Mouse (Mus musculus): ENCODE measurements around the gene Cxcl13.
"Not testable (repeated sequence)": the region's sequence is repeated elsewhere in the genome, so short reads cannot be mapped to it uniquely, and the experiment has no call there.

Cxcl13 gene

GRCm38 (mm10) chr5:95956651-95957050 lies at the start of gene Cxcl13:
Gene Cxcl13 (plus strand): TSS chr5:95956951.
- no peak for DNase-seq (ENCODE audit: low spot score in 2 of 2)

GRCm38 (mm10) chr5:95911006-95911405 lies 45.7 kb upstream of the Cxcl13 start:
- DNase-seq (ENCODE audit: low spot score in 2 of 2), result no peak

DNA sequence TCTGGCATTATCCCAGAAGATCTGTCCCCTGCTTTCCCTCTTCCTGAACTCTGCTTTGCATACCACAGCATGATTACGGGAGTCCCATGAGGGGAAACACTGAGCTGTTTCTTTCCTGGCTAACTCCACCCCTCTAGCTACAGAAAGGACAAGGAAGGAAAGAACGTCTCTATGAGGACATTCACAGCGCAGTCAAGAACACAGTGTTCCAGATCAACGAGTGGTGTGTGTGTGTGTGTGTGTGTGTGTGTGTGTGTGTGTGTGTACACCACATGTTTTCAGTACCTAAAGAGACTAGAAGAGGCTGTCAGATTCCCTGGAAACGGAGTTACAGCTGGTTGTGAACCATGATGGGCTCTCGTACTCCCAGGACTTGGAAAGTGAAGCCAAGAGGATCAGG lies 38.3 kb upstream of the Cxcl13 start:
- DNase-seq (ENCODE audit: low spot score in 2 of 2), result no peak

DNA sequence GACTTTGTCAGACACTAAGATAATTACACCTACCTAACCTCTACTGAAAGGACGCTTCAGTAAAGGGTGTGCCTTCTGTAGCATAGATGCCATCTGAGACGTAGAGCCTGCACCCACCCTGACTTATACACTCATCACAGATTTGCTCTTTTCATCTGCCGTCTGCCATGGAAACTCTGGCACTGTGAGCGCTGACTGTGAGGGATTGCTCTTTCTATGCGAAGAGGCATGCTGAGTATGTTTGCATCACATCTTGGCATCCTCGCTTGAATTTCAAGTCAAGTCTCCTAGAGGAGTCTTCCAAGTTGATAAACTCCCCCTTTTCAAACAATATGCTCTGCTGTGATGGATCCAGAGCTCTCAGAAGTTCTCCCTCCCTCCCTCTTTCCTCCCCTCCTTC lies 32.7 kb upstream of the Cxcl13 start:
- DNase-seq (ENCODE audit: low spot score in 2 of 2), result no peak

DNA sequence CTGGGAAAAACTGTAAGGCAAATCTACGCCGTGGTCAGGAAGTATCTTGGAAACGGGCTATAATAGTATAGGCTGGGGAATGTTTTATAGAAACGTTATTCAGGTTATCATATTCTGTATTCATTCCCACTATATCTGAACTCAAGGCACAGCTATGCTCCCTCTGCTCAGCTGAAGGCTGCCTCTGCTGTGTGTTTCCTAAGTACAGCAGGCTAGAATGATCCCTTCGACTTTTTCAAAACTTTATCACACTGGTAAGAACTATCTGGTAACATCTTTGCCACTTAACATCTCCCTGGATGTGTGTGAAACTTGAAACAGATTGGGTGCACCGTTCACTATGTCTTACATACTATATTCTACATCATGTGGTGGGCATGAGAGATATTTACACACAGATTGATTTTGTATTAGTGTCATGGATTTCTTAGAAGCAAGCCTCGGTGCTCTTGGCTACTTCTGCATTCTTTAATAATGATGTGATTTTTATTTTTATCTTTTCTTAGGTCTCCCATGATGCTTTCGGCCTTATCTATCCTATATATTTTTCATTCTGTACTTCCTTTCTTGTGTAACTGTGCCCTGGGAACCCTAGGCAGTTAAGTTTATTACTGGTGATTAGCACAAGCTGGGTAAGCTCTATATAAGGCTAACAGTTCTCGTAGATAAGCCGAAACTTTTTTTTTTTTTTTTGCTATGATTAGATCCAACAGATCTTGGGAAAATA lies 31.4 kb upstream of the Cxcl13 start:
- no peak for DNase-seq (ENCODE audit: low spot score in 2 of 2)

DNA sequence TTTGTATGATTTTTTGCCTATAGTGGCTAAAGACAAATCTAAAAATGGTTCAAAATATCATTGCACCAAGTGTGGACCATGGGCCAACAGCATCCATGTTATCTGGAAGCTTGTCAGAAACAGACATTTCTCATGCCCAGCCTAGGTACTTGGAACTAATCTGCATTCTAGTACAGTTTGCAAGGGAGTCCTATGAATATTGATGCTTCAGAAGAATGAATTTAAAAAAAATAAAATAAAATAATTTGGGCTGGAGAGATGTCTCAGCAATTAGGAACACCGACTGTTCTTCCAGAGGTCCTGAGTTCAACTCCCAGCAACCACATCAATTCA lies 30.9 kb upstream of the Cxcl13 start:
- no peak for DNase-seq (ENCODE audit: low spot score in 2 of 2)

- no peak for DNase-seq (ENCODE audit: low spot score in 2 of 2)
These were observed 21.7 kb upstream of the Cxcl13 start for GRCm38 (mm10) chr5:95935035-95935434.

DNA sequence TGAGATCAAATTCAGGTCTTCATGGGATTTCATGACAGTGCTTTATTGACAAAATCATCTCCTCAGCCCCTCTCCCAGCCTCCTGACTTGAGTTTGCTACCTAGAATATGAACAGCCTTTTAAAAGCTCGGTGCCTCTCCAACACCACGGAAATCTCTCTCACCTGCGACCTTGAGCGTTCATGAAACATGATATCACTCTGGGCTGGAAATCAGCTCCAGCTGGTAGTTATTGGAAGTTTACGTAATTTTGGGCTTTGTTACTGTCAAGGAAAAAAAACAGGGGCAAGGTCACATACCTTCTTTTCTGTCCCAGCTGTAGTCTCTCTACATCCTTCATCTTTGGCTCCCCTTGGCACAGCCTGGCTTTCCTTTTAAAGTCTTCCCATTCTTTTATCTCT lies 20.7 kb upstream of the Cxcl13 start:
- DNase-seq (ENCODE audit: low spot score in 2 of 2), result no peak

GRCm38 (mm10) chr5:95937129-95937528 lies 19.6 kb upstream of the Cxcl13 start:
- no peak for DNase-seq (ENCODE audit: low spot score in 2 of 2)

- no peak for DNase-seq (ENCODE audit: low spot score in 2 of 2)
These were observed 18.6 kb upstream of the Cxcl13 start for GRCm38 (mm10) chr5:95938044-95938625.

DNA sequence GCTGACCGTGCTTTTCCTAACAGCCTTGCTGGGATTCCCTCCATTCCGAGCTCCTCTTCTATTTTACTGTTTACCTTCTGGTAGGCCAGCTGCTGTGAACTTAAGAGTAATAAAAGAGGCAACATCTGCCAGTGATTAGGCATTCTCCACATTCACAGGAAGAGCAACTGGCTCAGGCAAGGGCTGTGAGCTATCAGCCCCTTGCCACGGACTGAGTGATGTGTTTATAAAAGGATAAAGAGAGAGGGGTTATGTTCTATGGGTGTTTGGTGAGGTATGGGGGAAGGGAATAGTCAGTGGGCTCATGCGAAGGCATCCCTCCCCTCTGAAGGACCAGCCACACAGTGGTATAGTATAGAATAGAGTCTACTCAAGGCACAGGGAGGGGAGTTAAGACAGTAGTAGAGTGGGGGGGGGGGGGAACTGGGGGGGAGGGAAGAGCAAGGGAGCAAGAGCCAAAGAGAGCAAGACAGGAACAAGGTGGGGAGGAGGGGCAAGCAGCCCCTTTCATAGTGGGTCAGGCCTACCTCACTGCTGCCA lies 16.0 kb upstream of the Cxcl13 start:
- DNase-seq (ENCODE audit: low spot score in 2 of 2), result no peak

DNA sequence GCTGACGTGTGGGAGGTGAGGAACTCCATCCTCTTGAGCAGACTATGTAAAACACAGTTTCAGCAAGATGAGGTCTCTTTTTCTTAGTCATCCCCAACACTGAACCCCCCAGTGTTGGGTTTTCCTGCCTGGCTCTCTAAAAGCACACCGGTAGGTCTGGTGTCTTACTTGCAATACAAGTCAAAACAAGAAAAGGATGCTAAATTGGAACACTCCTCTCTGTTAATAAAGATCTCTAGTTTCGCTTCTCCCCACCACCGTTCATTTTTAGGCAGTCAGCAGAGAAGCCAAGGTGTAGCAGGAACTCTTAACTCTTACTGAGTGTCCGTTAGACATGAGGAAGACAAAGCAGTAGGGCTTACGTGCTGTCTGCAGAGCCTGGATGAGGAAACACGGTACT lies 15.2 kb upstream of the Cxcl13 start:
- DNase-seq (ENCODE audit: low spot score in 2 of 2), result no peak

GRCm38 (mm10) chr5:95945120-95945519 lies 11.6 kb upstream of the Cxcl13 start:
- no peak for DNase-seq (ENCODE audit: low spot score in 2 of 2)

DNA sequence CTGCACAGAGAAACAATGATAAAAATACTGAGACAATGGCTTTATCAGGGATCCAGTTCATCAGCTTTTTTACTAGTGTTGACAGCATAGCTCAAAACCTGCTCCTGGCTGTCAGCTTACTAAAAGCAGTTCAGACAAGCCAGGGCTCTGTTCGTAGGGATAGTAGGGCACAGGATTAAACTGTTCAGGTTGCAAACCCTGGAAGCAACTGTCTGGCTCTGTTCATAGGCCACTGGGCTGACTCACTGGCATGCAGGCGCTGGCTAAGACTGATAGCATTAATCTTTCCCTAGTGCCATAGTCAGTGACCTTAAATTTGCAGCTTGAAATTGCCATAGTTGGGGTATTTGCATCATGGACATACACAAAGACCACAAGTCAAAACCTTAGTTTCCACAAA lies 10.4 kb upstream of the Cxcl13 start:
- DNase-seq (ENCODE audit: low spot score in 2 of 2), result no peak

GRCm38 (mm10) chr5:95948641-95949040 lies 8.1 kb upstream of the Cxcl13 start:
- no peak for DNase-seq (ENCODE audit: low spot score in 2 of 2)

DNA sequence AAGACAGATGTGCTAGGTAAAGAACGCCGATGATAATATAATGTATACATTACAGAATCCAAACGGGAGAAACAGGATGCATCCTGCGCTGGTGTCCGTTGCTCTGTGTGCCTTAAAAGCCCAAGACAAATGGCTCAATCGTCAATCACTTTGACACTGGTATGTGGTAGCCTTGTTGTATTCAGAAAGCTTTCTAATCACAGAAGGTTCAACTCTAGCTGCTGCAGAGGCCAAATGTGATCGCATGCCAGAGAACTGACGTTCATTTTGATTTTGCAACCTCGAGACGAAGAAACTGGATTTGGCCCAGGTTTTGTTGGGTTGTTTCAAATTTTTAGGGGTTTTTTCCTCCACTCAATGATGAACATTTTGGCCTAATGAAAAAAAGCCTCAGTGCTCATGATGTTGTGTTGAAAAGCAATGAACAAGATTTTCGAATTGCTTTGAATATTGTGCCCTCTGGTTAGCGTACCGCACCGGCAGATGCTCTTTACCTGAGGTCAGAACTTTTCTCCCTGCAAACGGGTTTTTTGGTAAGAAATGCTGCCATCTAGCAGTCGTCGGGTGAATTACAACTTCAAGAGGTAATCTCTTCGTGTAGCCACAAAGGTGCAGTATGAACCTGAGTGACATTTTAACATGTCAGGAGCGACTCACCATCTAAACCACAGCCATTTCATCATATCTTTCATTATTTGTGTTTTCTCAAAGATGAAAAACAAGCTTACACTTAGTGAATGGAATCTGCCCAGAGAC lies 6.6 kb upstream of the Cxcl13 start:
- DNase-seq (ENCODE audit: low spot score in 2 of 2), result peak; percentile 38 to 42

- no peak for DNase-seq (ENCODE audit: low spot score in 2 of 2)
These were observed 8.2 kb downstream of the Cxcl13 start for GRCm38 (mm10) chr5:95964940-95965339.

DNA sequence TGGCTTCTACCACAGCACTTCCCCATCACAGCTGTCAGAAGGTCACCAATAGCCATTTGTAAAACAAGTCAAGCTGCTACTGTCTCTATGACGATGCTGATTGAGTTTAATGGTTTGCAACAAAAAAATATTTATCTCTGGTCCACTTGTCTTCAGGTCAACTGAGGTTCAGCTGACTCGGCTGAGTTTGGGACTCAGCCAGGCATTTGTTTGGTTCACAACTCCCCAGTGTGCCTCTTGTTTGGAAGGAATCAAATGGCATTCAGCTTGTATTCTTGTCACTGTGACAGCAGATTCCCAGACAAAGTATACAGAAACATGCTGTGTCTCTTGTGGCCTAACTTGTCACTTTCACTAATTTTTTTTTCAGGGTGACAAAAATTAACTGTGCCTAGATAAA lies 9.9 kb downstream of the Cxcl13 start:
- DNase-seq (ENCODE audit: low spot score in 2 of 2), result no peak

- peak; percentile 32 to 52 for DNase-seq (ENCODE audit: low spot score in 2 of 2)
These were observed 14.1 kb downstream of the Cxcl13 start for GRCm38 (mm10) chr5:95970845-95971244.

DNA sequence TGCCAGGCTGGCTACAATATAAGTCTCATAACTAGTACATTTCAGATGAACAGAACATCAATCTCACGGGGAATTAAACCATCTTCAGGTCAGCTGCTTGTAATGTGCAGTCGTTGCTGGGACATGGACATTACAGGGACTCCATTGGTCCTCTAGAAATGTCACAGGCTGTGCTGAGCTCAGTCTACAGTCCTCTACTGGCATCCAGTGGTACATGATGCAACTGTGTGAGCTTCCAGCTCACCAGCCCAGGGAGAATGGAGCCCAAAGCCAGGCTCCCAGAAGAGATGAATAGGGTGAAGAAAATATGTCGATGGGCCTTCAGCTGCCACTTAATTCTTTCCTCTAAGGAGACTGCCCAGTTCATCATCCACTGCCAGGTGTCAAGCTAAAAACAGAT lies 15.5 kb downstream of the Cxcl13 start:
- DNase-seq (ENCODE audit: low spot score in 2 of 2), result no peak

- DNase-seq (ENCODE audit: low spot score in 2 of 2), result not testable (repeated sequence)
These were observed 17.1 kb downstream of the Cxcl13 start for GRCm38 (mm10) chr5:95973806-95974205.

DNA sequence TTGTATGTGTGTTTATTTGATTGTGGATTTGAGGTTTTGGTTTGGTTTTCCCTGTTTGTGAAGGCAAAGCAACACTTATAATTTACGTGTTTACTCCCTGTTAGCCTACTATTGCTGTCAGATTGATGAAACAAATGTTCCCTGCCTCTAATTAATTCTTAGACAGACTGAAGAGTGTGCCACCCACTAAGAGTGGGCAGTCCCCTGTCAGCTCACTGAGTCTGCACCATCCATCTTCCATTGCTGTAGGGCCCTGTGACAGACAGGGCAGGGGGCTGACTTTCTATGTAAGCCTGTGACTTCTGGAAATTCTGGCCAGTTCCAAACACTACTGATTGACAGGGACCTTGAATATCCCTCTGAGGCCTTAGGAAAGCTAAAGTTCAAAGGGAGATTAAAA lies 19.5 kb downstream of the Cxcl13 start:
- no peak for DNase-seq (ENCODE audit: low spot score in 2 of 2)

Data from frontal cortex, postnatal 25 days (tissue).